In genomic region chr2:69546823-69547222, GRCm38 (mm10) we compare ENCODE assay signal across 35 mouse cellular contexts. TPM values are rescaled to one million over a fixed set of nuclear protein-coding genes. Genes with fewer than 3 reads are reported as not detected.
DNase-seq lines count a peak whose midpoint lies in the region; ATAC-seq and TF ChIP-seq lines count a peak whose summit lies in the region.
"Had no signal": no experiment of that assay in that cellular context is flagged by ENCODE, and none has a peak within 500 bp of the region (broad histone marks: within the 10 kb centered on the region; RNA-seq: fewer than 3 reads in every experiment).

No protein-coding gene starts in this region.

- intact Hi-C loops in left cerebral cortex, postnatal 10 days (cut with DNase I) = no loop called here

- H3K4me3 ChIP-seq in intestine, postnatal 0 days (ENCODE audit: low read depth, low read length) = no peak overlapping the region
- no peak overlapping the region for H3K4me3 ChIP-seq in intestine, embryonic 15.5 days (replicated peaks)
- H3K4me3 ChIP-seq in MEL (ENCODE audit: control insufficient read depth in 1 of 2, insufficient read depth in 1 of 2, low read depth in 2 of 2, low read length in 2 of 2) = no peak overlapping the region
- H3K4me3 ChIP-seq: embryonic facial prominence, embryonic 12.5 days; heart, embryonic 12.5 days; hindbrain, embryonic 10.5 days; hindbrain, embryonic 15.5 days; midbrain, embryonic 15.5 days; neural tube, embryonic 12.5 days had no signal

- H3K27me3 ChIP-seq in intestine, postnatal 0 days (replicated peaks; ENCODE audit: control insufficient read depth, insufficient read depth, low read length) = no peaks in the 10 kb centered on the region
- H3K27me3 ChIP-seq in intestine, embryonic 15.5 days (replicated peaks) = no peaks in the 10 kb centered on the region; the same call in 1 of the 2 replicates
- H3K27me3 ChIP-seq in MEL (ENCODE audit: control insufficient read depth in 1 of 2, insufficient read depth in 2 of 2, low read length in 2 of 2) = peaks cover 0 to 2% of the 10 kb centered on the region in 2 experiments; a peak in 1 of 4 replicates
- H3K27me3 ChIP-seq: embryonic facial prominence, embryonic 12.5 days; heart, embryonic 12.5 days; hindbrain, embryonic 15.5 days; midbrain, embryonic 15.5 days; neural tube, embryonic 12.5 days had no signal

- H3K9me3 ChIP-seq in intestine, postnatal 0 days (ENCODE audit: control insufficient read depth) = no peaks in the 10 kb centered on the region
- no peaks in the 10 kb centered on the region for H3K9me3 ChIP-seq in intestine, embryonic 15.5 days
- no peaks in the 10 kb centered on the region for H3K9me3 ChIP-seq in MEL (replicated peaks; ENCODE audit: insufficient read depth, low read length)
- H3K9me3 ChIP-seq: embryonic facial prominence, embryonic 12.5 days; heart, embryonic 12.5 days; hindbrain, embryonic 10.5 days; hindbrain, embryonic 15.5 days; midbrain, embryonic 15.5 days; neural tube, embryonic 12.5 days had no signal

- no peak overlapping the region for H3K27ac ChIP-seq in intestine, postnatal 0 days (ENCODE audit: low read depth, low read length)
- H3K27ac ChIP-seq in intestine, embryonic 15.5 days = no peak overlapping the region
- no peak overlapping the region for H3K27ac ChIP-seq in MEL (ENCODE audit: control insufficient read depth, low read depth, low read length)
- H3K27ac ChIP-seq: embryonic facial prominence, embryonic 12.5 days; hindbrain, embryonic 10.5 days; hindbrain, embryonic 15.5 days; liver, embryonic 14.5 days; midbrain, embryonic 15.5 days; neural tube, embryonic 12.5 days; stomach, postnatal 0 days had no signal

- H3K36me3 ChIP-seq in intestine, postnatal 0 days (ENCODE audit: control insufficient read depth, insufficient read depth) = no peaks in the 10 kb centered on the region
- H3K36me3 ChIP-seq in intestine, embryonic 15.5 days = no peaks in the 10 kb centered on the region
- H3K36me3 ChIP-seq in MEL (ENCODE audit: control insufficient read depth in 1 of 2, insufficient read depth in 2 of 2, low read length in 2 of 2) = no peaks in the 10 kb centered on the region
- H3K36me3 ChIP-seq: embryonic facial prominence, embryonic 12.5 days; heart, embryonic 12.5 days; hindbrain, embryonic 10.5 days; hindbrain, embryonic 15.5 days; midbrain, embryonic 15.5 days; neural tube, embryonic 12.5 days had no signal

- no peak for TF ChIP-seq POLR2A in MEL (IDR thresholded peaks at IDR 0.05; ENCODE audit: control insufficient read depth in 1 of 2, insufficient read depth in 1 of 2, low read depth in 1 of 2, low read length in 2 of 2, poor library complexity in 1 of 2)

- no peak overlapping the region for H3K9ac ChIP-seq in intestine, postnatal 0 days (ENCODE audit: low read depth, low read length)
- no peak overlapping the region for H3K9ac ChIP-seq in intestine, embryonic 15.5 days
- no peak overlapping the region for H3K9ac ChIP-seq in MEL (ENCODE audit: control insufficient read depth, low read depth, low read length, poor library complexity, severe bottlenecking)
- H3K9ac ChIP-seq: embryonic facial prominence, embryonic 12.5 days; heart, embryonic 12.5 days; hindbrain, embryonic 15.5 days; liver, embryonic 14.5 days; midbrain, embryonic 15.5 days; neural tube, embryonic 12.5 days had no signal

- peak; percentile 20 for DNase-seq in 416B (ENCODE audit: low read depth)
- DNase-seq in MEL (ENCODE audit: low read depth, low spot score) = peak; percentile 12
- no peak for DNase-seq in left cerebral cortex, postnatal 10 days (ENCODE audit: extremely low spot score in 1 of 2, low spot score in 2 of 2)
- DNase-seq in cerebellum, postnatal 4 days (ENCODE audit: low spot score in 2 of 2) = no peak
- DNase-seq in T-cell, adult 2 months (ENCODE audit: low spot score) = no peak
- DNase-seq: adrenal gland, adult 8-10 months; cerebellum, adult 11-12 months; cerebellum, postnatal 10 days; embryo, embryonic 11 days; gastrocnemius, postnatal 14 days; heart, adult 18-20 months; kidney, adult 2 months; kidney, postnatal 10 days; layer of hippocampus, postnatal 36 days; liver; lung, adult 2 months; lung, postnatal 36 days; right cerebral cortex, adult 18-20 months; thymus, adult 18-20 months; thymus, postnatal 25 days had no signal

- no peak for TF ChIP-seq EP300 in MEL (IDR thresholded peaks at IDR 0.05; ENCODE audit: low read depth in 1 of 2, low read length in 2 of 2)

- no peak overlapping the region for H3K4me2 ChIP-seq in intestine, postnatal 0 days (replicated peaks; ENCODE audit: low read depth)
- no peak overlapping the region for H3K4me2 ChIP-seq in intestine, embryonic 15.5 days (replicated peaks)
- H3K4me2 ChIP-seq: embryonic facial prominence, embryonic 12.5 days; heart, embryonic 12.5 days; hindbrain, embryonic 15.5 days; midbrain, embryonic 15.5 days; neural tube, embryonic 12.5 days had no signal

- H3K4me1 ChIP-seq in intestine, postnatal 0 days (replicated peaks; ENCODE audit: control insufficient read depth, insufficient read depth, low read length) = no peaks in the 10 kb centered on the region
- H3K4me1 ChIP-seq in intestine, embryonic 15.5 days (replicated peaks) = no peaks in the 10 kb centered on the region
- H3K4me1 ChIP-seq in MEL (ENCODE audit: control insufficient read depth in 1 of 2, insufficient read depth in 2 of 2, low read length in 2 of 2) = no peaks in the 10 kb centered on the region
- H3K4me1 ChIP-seq: embryonic facial prominence, embryonic 12.5 days; heart, embryonic 12.5 days; neural tube, embryonic 12.5 days had no signal

- TF ChIP-seq RAD21 in MEL (IDR thresholded peaks at IDR 0.05; ENCODE audit: low read depth, low read length) = no peak

- no peak for ATAC-seq in intestine, postnatal 0 days
- ATAC-seq in intestine, embryonic 15.5 days = no peak
- peak; percentile 90 for ATAC-seq in common myeloid progenitor, adult 5-6 weeks (replicated peaks; ENCODE audit: low read depth, poor library complexity, severe bottlenecking)
- ATAC-seq: activated CD4-positive, CD25-positive, alpha-beta regulatory T cell, adult 4 months; CD4-positive, CD25-positive, alpha-beta regulatory T cell, adult 4 months; forebrain, embryonic 14.5 days; inflammation-experienced regulatory T-cells, adult 6 months; midbrain, embryonic 15.5 days had no signal

- 69% methylated on average over 11 of the region's 11 CpGs for WGBS in intestine, postnatal 0 days
- WGBS in intestine, embryonic 15.5 days = 83% methylated on average over 11 of the region's 11 CpGs

- no peaks in the 10 kb centered on the region for H3K79me2 ChIP-seq in MEL (ENCODE audit: control insufficient read depth, insufficient read depth, low read length, poor library complexity)

- peak; percentile 42 for TF ChIP-seq CTCF in intestine, postnatal 0 days (IDR thresholded peaks at IDR 0.05; ENCODE audit: low read depth)
- TF ChIP-seq CTCF in MEL (IDR thresholded peaks at IDR 0.05 in 2 of 3, conservative IDR thresholded peaks at IDR 0.05 in 1 of 3; ENCODE audit: control insufficient read depth in 1 of 3, insufficient read depth in 1 of 3, low read depth in 2 of 3, low read length in 3 of 3, poor library complexity in 1 of 3, severe bottlenecking in 1 of 3) = no peak

TF ChIP-seq in MEL, 35 proteins besides CTCF, POLR2A, EP300 and RAD21:
- TF ChIP-seq MAFK (IDR thresholded peaks at IDR 0.05; ENCODE audit: borderline replicate concordance, low read depth, low read length) = no peak
- no peak for TF ChIP-seq MEF2A (IDR thresholded peaks at IDR 0.05; ENCODE audit: extremely low read depth, insufficient replicate concordance, low read depth, low read length, poor library complexity, severe bottlenecking)
- no peak for TF ChIP-seq BHLHE40 (IDR thresholded peaks at IDR 0.05; ENCODE audit: borderline replicate concordance, low read depth, low read length)
- TF ChIP-seq MAZ (IDR thresholded peaks at IDR 0.05; ENCODE audit: low read depth, low read length) = no peak
- TF ChIP-seq POLR2AphosphoS5 (IDR thresholded peaks at IDR 0.05; ENCODE audit: borderline replicate concordance, low read depth, low read length) = no peak
- no peak for TF ChIP-seq CHD1 (IDR thresholded peaks at IDR 0.05; ENCODE audit: low read depth, low read length)
- TF ChIP-seq ZNF384 (IDR thresholded peaks at IDR 0.05; ENCODE audit: low read depth, low read length) = no peak
- no peak for TF ChIP-seq SIN3A (IDR thresholded peaks at IDR 0.05; ENCODE audit: low read length)
- no peak for TF ChIP-seq ZKSCAN1 (IDR thresholded peaks at IDR 0.05; ENCODE audit: low read depth, low read length)
- no peak for TF ChIP-seq JUND (IDR thresholded peaks at IDR 0.05; ENCODE audit: low read depth, low read length)
- no peak for TF ChIP-seq MXI1 (IDR thresholded peaks at IDR 0.05; ENCODE audit: low read depth, low read length)
- TF ChIP-seq ELF1 (IDR thresholded peaks at IDR 0.05; ENCODE audit: low read depth, low read length) = no peak
- TF ChIP-seq UBTF (IDR thresholded peaks at IDR 0.05; ENCODE audit: borderline replicate concordance, insufficient read depth, low read depth, low read length) = no peak
- TF ChIP-seq MYB (IDR thresholded peaks at IDR 0.05; ENCODE audit: low read depth, low read length) = no peak
- TF ChIP-seq NRF1 (IDR thresholded peaks at IDR 0.05; ENCODE audit: insufficient read depth, low read depth, low read length, poor library complexity, severe bottlenecking) = no peak

RNA-seq across cellular contexts. Expression of gene Lrp2, which starts 39.0 kb away (rescaled TPM):
- 1.6 TPM in 2 replicates for polyA plus RNA-seq in intestine, postnatal 0 days (2015; fragmentation: Nextera tagmentation; extraction: Ambion mirVana)
- polyA plus RNA-seq in intestine, embryonic 15.5 days (2015; fragmentation: Nextera tagmentation; extraction: Ambion mirVana) = 2.1 and 2.3 TPM in 2 replicates
- total RNA-seq in MEL (2012; rRNA removed) = not detected in 2 replicates
- under 1 TPM in 1 of 2 experiments, not detected in 1; 0.01 TPM for polyA plus RNA-seq in MEL (2012; ENCODE audit: insufficient read depth in 1 of 2, insufficient read length in 2 of 2, low read depth in 1 of 2, low replicate concordance in 2 of 2, missing spikeins in 1 of 2)
- not detected in 2 replicates for total RNA-seq in common myeloid progenitor, adult 5-6 weeks (2017)
- total RNA-seq in left cerebral cortex, postnatal 10 days (2021) = under 1 TPM; 0.12 to 0.15 TPM
- total RNA-seq: gastrocnemius, postnatal 14 days had no signal
- polyA plus RNA-seq: inflammation-experienced regulatory T-cells, adult 6 months had no signal

Comparison
In these comparisons a context has a peak if more than half of its experiments do, and no peak if none do; other contexts are left out.
1. DNase-seq: peak in 416B (single experiment) and MEL (single experiment); none in left cerebral cortex, postnatal 10 days (0 of 2), cerebellum, postnatal 4 days (0 of 2) and T-cell, adult 2 months (single experiment).